Mouse (Mus musculus) C2C12 (cell line): ENCODE measurements around the gene Zfp784.

Source experiments
- CEBPB ChIP-seq: IDR thresholded peaks from one replicate; pipeline ENCODE4 v1.6.1; 2011; ENCODE audit warnings: low read depth, mild to moderate bottlenecking, control low read depth, moderate library complexity
- CTCF ChIP-seq: IDR thresholded peaks from one replicate; pipeline ENCODE4 v1.5.1; 2011; ENCODE audit not compliant: control insufficient read depth, insufficient read depth, insufficient read length
- MAX ChIP-seq: IDR thresholded peaks from one replicate; pipeline ENCODE4 v1.6.1; 2011; ENCODE audit warnings: mild to moderate bottlenecking, control low read depth
- MYOD1 ChIP-seq: IDR thresholded peaks from one replicate; pipeline ENCODE4 v1.6.1; 2011; ENCODE audit warnings: low read depth; ENCODE audit not compliant: control insufficient read depth, insufficient read length
- MYOG ChIP-seq: IDR thresholded peaks from one replicate; pipeline ENCODE4 v1.6.1; 2011; ENCODE audit not compliant: control insufficient read depth, insufficient read length; ENCODE audit errors: extremely low read depth
- USF1 ChIP-seq: IDR thresholded peaks from one replicate; pipeline ENCODE4 v1.6.1; 2011; ENCODE audit warnings: low read depth, mild to moderate bottlenecking, control low read depth, moderate library complexity

GRCm38 (mm10) chr7:5029946-5030345 is 8.3 kb downstream of the Zfp784 start:
- TF ChIP-seq CTCF = no peak
- no peak for TF ChIP-seq MYOG
- TF ChIP-seq MAX = no peak
- no peak for TF ChIP-seq USF1
- no peak for TF ChIP-seq CEBPB
- TF ChIP-seq MYOD1 = no peak
